Mouse (Mus musculus) embryonic facial prominence, embryonic 14.5 days (tissue): Measurements from ENCODE around the gene Myo9a. TPM values are rescaled to one million over a fixed set of nuclear protein-coding genes. Genes with fewer than 3 reads are reported as not detected.
"Not testable (repeated sequence)": the region's sequence is repeated elsewhere in the genome, so short reads cannot be mapped to it uniquely, and the experiment has no call there.

Experiments
- ATAC-seq: fragments of 200-750 bp; cut with Nextera tagmentation; 2 replicates; pipeline ENCODE4 v1.8.0; 2017; ENCODE audit warnings: low read depth, moderate number of reproducible peaks, moderate TSS enrichment
- DNase-seq: peaks from one replicate; pipeline ENCODE4 v3.0.0-alpha.2; 2015; ENCODE audit warnings: low spot score
- H3K27ac ChIP-seq: fragments of 300-500 bp; sonication (generic); replicated peaks from 2 replicates; pipeline ENCODE4 v1.5.1; 2014; ENCODE audit warnings: low read depth, mild to moderate bottlenecking, low read length, moderate library complexity
- H3K27me3 ChIP-seq: fragments of 300-500 bp; sonication (generic); replicated peaks from 2 replicates; pipeline ENCODE4 v1.6.1; 2014; ENCODE audit warnings: low read length; ENCODE audit not compliant: control insufficient read depth, insufficient read depth
- H3K36me3 ChIP-seq: fragments of 300-500 bp; sonication (generic); 2 replicates; pipeline ENCODE4 v1.6.1; 2014; ENCODE audit warnings: low read length, mixed read lengths; ENCODE audit not compliant: control insufficient read depth, insufficient read depth
- H3K4me1 ChIP-seq: fragments of 300-500 bp; sonication (generic); 2 replicates; pipeline ENCODE4 v1.6.1; 2014; ENCODE audit warnings: antibody characterized with exemption, low read length; ENCODE audit not compliant: control insufficient read depth, insufficient read depth
- H3K4me2 ChIP-seq: fragments of 300-500 bp; sonication (generic); 2 replicates; pipeline ENCODE4 v1.6.1; 2014; ENCODE audit warnings: low read depth, mild to moderate bottlenecking, low read length, moderate library complexity, mixed read lengths
- H3K4me3 ChIP-seq: fragments of 300-500 bp; sonication (generic); 2 replicates; pipeline ENCODE4 v1.5.1; 2014; ENCODE audit warnings: low read depth, mild to moderate bottlenecking, low read length
- H3K9ac ChIP-seq: fragments of 300-500 bp; sonication (generic); 2 replicates; pipeline ENCODE4 v1.6.1; 2014; ENCODE audit warnings: low read depth, mild to moderate bottlenecking, low read length, moderate library complexity, mixed read lengths
- H3K9me3 ChIP-seq: fragments of 300-500 bp; sonication (generic); 2 replicates; pipeline ENCODE4 v1.6.1; 2016; ENCODE audit warnings: low read length; ENCODE audit not compliant: control insufficient read depth
- whole genome bisulfite sequencing: fragments of 180-500 bp; shearing (Covaris S2); extraction: QIAGEN DNeasy Blood & Tissue Kit; methylation state at CpG from one replicate; pipeline ENCODE4 v1.1.7; 2014; 5-methylcytosine and 5-hydroxymethylcytosine counted together
- polyA plus RNA-seq: library from polyadenylated mRNA; unstranded; fragments of >200 nt; fragmentation: Nextera tagmentation; extraction: Ambion mirVana; gene quantifications from 2 replicates; pipeline ENCODE4 v1.2.1, GENCODE M21; 2014

Myo9a gene
- polyA plus RNA-seq, 1 experiment from 2014 or later: 18.3 TPM

- H3K4me3 ChIP-seq, H3K9me3 ChIP-seq, H3K36me3 ChIP-seq, H3K4me2 ChIP-seq, ATAC-seq, H3K9ac ChIP-seq, H3K27ac ChIP-seq, DNase-seq, H3K4me1 ChIP-seq, H3K27me3 ChIP-seq: not testable (repeated sequence)
- 91% methylated on average over 11 of the region's 13 CpGs for WGBS
These were observed 16.3 kb downstream of the Myo9a start for GRCm38 (mm10) chr9:59766966-59767461.

DNA sequence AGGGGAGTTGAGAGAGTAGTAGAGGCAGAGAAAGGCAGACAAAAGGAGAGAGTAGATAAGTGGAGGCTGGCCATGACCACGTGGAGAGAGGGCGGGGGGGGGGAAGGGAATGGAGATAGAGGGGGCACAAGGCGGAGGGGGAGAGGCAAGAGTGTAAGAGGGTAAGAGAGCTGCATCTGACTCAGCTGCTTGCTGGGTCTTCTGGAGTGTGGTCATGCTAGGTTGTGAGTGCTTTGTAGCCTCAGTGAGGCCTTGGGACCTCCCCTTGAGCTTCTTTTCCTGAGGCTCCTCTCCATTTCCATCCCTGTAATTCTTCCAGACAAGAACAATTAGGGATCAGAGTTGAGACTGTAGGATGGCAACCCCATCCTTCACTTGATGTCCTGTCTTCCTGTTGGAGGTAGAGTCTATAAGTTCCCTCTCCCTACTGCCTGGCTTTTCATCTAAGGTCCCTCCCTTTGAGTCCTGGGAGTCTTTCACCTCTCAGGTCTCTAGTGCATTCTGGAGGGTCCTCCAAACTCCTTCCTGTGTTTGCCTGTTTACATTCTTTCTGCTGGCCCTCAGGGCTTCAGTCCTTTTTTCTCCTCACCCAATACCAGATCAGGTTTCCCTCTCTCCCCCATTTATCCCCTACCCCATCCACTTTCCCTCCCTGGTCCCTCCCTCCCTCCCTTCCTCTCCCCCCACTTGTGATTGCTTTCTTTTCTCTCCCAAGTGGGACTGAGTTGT, 55.5 kb downstream of the Myo9a start:
- DNase-seq, H3K4me1 ChIP-seq, H3K4me3 ChIP-seq, H3K4me2 ChIP-seq, H3K27me3 ChIP-seq, H3K27ac ChIP-seq, H3K9me3 ChIP-seq, ATAC-seq, H3K9ac ChIP-seq: not testable (repeated sequence)
- WGBS: 76% methylated on average over 3 of the region's 3 CpGs
- H3K36me3 ChIP-seq: peaks cover 34% of the 10 kb centered on the region

DNA sequence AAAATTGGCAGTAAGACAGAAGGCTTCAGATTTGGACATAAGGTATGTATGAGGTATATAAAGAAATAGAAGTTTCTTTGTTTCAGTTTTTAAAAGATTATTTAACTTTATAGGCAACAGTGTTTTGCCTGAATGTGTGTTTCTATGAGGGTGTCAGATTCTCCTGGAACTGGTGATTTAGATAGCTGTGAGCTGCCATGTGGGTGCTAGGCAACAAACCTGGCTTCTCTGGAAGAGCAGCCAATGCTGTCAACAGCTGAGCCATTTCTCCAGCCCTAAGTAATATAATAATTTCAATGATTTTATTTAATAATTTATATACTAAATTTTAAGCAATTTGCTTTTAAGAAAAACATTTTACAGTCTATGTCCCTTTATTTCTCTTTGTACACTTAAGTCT, 133.9 kb downstream of the Myo9a start:
- DNase-seq (no peak), ATAC-seq (no peak)
- H3K4me3 ChIP-seq: no peak overlapping the region
- H3K36me3 ChIP-seq: peaks cover 32% of the 10 kb centered on the region
- no peak overlapping the region for H3K27ac ChIP-seq
- no peaks in the 10 kb centered on the region for H3K9me3 ChIP-seq
- no peak overlapping the region for H3K4me2 ChIP-seq
- no peaks in the 10 kb centered on the region for H3K27me3 ChIP-seq
- H3K9ac ChIP-seq: no peak overlapping the region
- no peaks in the 10 kb centered on the region for H3K4me1 ChIP-seq

DNA sequence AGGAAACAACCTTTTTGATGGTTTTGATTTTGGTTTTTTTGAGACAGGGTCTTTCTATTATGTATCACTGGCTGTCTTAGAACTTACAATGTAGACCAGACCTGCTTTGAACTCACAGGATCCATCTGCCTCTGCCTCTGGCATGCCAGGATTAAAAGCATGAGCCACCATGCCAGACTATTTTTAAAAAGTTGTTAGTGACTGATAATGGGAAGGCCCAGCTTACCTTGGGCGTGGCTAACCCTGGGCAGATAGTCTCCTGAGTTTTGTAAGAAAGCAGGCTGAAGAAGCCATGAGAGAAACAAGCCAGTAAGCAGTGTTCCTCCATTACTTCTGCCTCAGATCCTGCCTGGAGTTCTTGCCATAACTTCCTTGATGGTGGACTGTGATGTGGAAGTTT, 152.7 kb downstream of the Myo9a start:
- H3K36me3 ChIP-seq: peaks cover 43% of the 10 kb centered on the region
- no peak overlapping the region for H3K4me3 ChIP-seq
- H3K9ac ChIP-seq: no peak overlapping the region
- WGBS: 83% methylated on average over 1 of the region's 1 CpGs
- H3K27ac ChIP-seq: no peak overlapping the region
- ATAC-seq (no peak), DNase-seq (no peak)
- H3K4me1 ChIP-seq: no peaks in the 10 kb centered on the region
- H3K27me3 ChIP-seq: no peaks in the 10 kb centered on the region
- H3K4me2 ChIP-seq: no peak overlapping the region
- H3K9me3 ChIP-seq: no peaks in the 10 kb centered on the region

DNA sequence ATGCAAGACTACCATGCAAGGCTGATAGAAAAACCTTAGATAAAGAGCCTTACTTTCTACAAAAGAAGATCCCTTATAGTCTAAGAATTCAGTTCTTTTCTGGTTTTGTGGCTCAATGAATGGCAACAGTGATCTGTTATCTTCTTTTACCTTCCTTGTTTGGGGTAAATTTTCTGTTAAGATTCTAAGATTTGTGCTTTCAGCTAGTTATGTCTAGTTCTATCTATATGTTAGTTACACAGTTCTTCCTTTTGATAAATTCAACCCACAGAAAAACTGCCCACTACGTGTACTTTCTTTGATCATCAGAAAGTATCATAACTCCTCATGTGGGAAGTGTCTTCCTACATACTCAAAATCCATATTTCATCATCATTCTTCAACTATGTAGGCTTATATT, 164.1 kb downstream of the Myo9a start:
- no peak overlapping the region for H3K4me2 ChIP-seq
- no peak for ATAC-seq
- H3K27ac ChIP-seq: no peak overlapping the region
- no peak overlapping the region for H3K9ac ChIP-seq
- WGBS: 96% methylated on average over 1 of the region's 1 CpGs
- no peaks in the 10 kb centered on the region for H3K9me3 ChIP-seq
- H3K4me1 ChIP-seq: no peaks in the 10 kb centered on the region
- DNase-seq: no peak
- no peaks in the 10 kb centered on the region for H3K27me3 ChIP-seq
- no peak overlapping the region for H3K4me3 ChIP-seq
- peaks cover 49% of the 10 kb centered on the region for H3K36me3 ChIP-seq

DNA sequence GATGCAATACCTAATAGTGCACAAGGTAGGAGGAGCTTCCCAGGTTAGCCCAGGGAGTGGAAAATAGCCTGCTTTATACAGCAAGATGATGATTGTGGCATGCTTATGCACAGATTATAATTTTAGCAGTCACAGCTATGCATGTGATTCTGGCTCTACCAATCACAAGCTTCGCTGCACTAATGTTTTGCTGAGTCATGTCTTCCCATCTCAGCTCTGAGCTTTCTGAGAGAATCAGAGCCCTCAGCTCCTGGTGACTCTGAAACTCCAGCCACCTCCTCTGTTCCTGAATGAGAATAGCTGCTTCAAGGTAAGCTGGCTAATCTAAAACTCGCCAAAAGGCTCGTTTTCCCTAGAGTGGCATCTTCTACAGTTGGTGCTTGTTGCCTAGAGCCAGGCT, 179.6 kb downstream of the Myo9a start:
- Histone ChIP-seq H3K36me3 (peaks cover 15% of the 10 kb centered on the region), H3K9ac (no peak overlapping the region), H3K9me3 (peaks cover 10% of the 10 kb centered on the region; the same call in 1 of the 2 replicates), H3K4me2 (no peak overlapping the region), H3K27ac (no peak overlapping the region), H3K4me1 (no peaks in the 10 kb centered on the region), H3K27me3 (no peaks in the 10 kb centered on the region), H3K4me3 (no peak overlapping the region)
- WGBS: 78% methylated on average over 3 of the region's 3 CpGs
- ATAC-seq (no peak), DNase-seq (no peak)

DNA sequence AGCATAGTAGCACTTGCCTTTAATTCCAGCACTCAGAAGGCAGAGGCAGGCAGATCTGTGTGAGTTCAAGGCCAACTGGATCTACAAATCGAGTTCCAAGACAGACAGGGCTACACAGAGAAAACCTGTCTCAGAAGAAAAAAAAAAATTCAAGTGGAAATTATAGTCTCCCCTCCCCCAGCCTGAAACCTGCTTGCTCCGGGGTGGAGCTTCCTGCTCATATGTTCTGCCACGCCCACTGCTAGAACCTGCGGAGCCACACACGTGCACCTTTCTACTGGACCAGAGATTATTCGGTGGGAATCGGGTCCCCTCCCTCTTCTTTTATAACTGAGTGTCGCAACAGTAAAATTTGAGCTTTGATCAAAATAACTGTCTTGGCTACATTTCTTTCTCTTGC, 185.2 kb downstream of the Myo9a start:
- 70% methylated on average over 8 of the region's 8 CpGs for WGBS
- not testable (repeated sequence) for H3K9me3 ChIP-seq, H3K4me1 ChIP-seq

DNA sequence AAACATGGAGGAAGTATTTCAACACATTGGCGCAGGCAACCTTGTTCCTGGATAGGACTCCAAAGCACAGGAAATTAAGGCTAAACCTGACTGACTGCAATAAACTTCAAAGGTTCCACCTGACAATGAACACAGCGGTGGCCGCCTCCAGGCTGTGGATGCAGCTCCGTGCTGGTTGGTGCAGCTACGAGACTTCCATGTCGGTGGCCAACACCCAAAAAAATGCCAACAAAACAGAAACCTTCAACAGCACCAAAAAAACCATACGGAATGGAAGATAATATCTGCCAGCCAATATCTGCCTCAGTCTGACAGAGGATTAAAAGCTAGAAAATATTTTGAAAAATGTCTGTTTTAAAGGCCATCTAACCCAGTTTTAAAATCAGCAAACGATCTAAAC, 187.8 kb downstream of the Myo9a start:
- Histone ChIP-seq H3K4me3 (no peak overlapping the region), H3K4me1 (no peaks in the 10 kb centered on the region), H3K27ac (no peak overlapping the region), H3K9me3 (no peaks in the 10 kb centered on the region), H3K36me3 (no peaks in the 10 kb centered on the region), H3K27me3 (no peaks in the 10 kb centered on the region), H3K9ac (no peak overlapping the region), H3K4me2 (no peak overlapping the region)
- ATAC-seq: no peak
- DNase-seq: no peak
- WGBS: 78% methylated on average over 8 of the region's 8 CpGs

More for the DNA sequence above, 185.2 kb downstream of the Myo9a start:
- not testable (repeated sequence) for ATAC-seq, H3K36me3 ChIP-seq, H3K27me3 ChIP-seq, H3K4me2 ChIP-seq, H3K4me3 ChIP-seq, H3K27ac ChIP-seq, H3K9ac ChIP-seq, DNase-seq

- Histone ChIP-seq H3K9me3 (no peaks in the 10 kb centered on the region), H3K4me3 (no peak overlapping the region), H3K9ac (no peak overlapping the region), H3K27me3 (no peaks in the 10 kb centered on the region), H3K36me3 (no peaks in the 10 kb centered on the region), H3K4me1 (no peaks in the 10 kb centered on the region), H3K27ac (no peak overlapping the region), H3K4me2 (no peak overlapping the region)
- 55% methylated on average over 2 of the region's 2 CpGs for WGBS
- ATAC-seq: no peak
- DNase-seq: no peak
These were observed 189.0 kb downstream of the Myo9a start for GRCm38 (mm10) chr9:59939691-59940090.
